Mouse (Mus musculus) mesoderm, embryonic 11.5 days (tissue): ENCODE measurements at regions not wholly inside any gene's neighbourhood (a gene's known extent, or its start where the extent isn't known, plus 50 kb on each side); places are given as distances from the start of the nearest gene placed in this dataset.

Source experiments
- DNase-seq: peaks from one replicate; pipeline ENCODE4 v3.0.0-alpha.2; 2012; ENCODE audit warnings: low read depth, low spot score

DNA sequence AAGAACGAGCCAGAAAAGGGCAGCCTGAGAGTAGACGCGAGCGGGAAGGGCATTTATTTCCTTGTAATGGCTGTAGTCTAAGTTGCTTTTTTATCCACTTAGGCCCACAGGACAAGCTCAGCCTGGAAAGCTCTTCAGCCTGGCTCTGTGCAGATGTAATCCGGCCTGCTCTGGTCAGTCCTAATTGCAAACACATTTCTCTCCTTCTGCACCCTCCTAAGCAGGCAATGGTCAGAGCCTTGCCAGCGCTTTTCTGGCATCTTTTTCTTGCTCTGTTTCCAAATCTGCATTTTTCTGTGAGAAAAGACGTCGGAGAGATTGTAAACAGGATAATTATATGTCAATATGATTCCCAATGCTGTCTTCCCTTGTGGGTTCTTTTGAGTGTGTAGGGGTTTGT, 224.3 kb upstream of the Tank start:
- peak; percentile 30 for DNase-seq

DNA sequence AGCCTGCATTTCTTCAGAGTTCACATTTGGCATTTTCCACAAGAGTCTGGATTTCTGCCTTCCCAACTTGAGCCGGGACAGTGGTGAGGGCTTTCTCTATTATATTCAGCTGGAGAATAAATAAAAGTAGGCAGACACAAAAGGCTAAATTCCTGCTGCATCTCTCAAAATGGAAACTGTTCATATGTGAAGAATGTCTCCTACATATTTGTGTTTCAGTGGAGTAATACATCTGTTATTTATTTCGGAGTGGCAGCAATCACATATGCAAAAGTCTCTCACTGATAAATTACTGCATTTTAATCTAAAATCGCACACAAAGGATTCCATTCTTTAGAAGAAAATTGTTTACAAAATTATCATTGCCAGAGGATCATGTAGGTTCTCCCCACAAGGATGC, 230.9 kb upstream of the Tank start:
- no peak for DNase-seq

GRCm38 (mm10) chr2:61346012-61346760, 232.2 kb upstream of the Tank start:
- no peak for DNase-seq

GRCm38 (mm10) chr2:61345311-61345710, 233.1 kb upstream of the Tank start:
- no peak for DNase-seq

GRCm38 (mm10) chr2:61344556-61345131, 233.7 kb upstream of the Tank start:
- no peak for DNase-seq

DNA sequence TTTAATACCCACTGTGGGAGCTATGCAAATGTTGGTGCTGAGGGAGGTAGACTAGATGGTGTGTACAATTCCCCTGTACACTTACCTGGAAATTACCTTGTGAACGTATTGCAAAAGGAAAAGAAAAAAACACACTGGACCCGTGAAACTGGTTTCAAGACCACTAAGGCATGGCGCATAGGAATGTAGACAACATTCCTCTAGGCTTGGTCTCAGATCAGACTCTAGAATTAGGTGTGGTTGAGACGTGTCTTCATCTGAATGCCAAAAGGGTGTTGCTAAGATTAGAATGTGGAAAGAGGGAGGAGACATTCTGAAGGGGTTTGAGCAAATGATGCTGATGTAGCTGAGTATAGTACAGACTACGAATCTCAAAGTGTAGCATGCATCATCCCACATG, 237.1 kb upstream of the Tank start:
- DNase-seq: no peak

DNA sequence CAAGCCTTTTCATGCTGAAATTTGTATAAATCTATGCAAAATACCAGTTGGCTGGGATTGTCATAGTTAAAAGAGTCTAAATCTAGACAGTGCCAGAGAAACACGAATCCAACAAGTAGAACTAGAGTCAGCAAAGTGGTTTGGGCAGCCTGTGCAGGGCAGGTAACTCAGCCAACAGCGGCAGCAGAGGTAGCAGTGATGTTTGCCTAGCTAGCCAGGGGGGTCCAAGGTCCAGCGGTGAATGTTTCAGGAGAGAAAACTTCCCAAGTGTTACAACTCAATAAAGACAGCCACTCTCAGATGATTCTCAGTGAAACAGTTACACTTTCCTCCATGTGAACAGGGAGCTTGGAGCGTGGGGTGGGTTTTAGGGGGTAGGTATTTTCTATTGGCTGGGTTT, 259.2 kb upstream of the Tank start:
- no peak for DNase-seq

- DNase-seq: no peak
Measured at GRCm38 (mm10) chr2:61310405-61310804, 268.0 kb upstream of the Tank start.

GRCm38 (mm10) chr2:61309219-61309618, 269.2 kb upstream of the Tank start:
- DNase-seq: no peak

DNA sequence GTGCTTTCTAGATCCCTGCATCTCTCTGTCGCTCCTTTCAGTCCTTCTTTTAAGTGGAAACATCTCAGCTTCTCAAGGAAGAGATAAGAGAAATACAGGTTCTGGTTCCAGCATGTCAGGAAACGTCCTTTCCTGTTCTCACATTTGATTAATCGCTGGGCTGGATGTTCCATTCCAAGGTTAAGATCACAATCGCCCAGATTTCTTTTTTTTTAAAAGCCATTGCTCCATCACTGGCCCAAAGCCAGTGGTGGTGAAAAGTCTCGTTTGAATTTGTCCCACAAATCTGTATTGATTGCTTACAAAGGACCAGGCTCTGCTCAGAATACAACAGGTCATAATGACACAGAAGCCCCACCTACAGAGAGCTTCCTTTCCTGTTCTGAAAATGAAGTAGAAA, 281.2 kb upstream of the Tank start:
- DNase-seq: no peak

DNA sequence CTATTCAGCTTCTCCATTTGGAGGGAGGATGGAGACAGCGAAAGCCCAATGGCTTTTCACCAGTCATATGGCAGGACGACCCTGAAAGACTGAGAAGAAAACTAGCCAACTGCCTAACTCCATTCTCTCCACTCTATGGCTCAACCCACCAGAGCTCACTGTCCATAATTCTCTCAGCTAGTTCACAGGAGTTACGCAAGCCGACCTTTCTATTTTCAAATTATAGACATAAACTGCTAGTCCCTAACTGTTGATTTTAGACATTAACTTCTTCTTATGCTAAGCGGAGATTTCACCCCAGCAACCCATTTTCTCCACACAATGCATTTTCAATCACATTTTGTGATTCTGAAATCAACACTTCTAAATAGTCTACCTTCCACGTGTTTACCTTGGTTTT, 281.8 kb upstream of the Tank start:
- DNase-seq: no peak

DNA sequence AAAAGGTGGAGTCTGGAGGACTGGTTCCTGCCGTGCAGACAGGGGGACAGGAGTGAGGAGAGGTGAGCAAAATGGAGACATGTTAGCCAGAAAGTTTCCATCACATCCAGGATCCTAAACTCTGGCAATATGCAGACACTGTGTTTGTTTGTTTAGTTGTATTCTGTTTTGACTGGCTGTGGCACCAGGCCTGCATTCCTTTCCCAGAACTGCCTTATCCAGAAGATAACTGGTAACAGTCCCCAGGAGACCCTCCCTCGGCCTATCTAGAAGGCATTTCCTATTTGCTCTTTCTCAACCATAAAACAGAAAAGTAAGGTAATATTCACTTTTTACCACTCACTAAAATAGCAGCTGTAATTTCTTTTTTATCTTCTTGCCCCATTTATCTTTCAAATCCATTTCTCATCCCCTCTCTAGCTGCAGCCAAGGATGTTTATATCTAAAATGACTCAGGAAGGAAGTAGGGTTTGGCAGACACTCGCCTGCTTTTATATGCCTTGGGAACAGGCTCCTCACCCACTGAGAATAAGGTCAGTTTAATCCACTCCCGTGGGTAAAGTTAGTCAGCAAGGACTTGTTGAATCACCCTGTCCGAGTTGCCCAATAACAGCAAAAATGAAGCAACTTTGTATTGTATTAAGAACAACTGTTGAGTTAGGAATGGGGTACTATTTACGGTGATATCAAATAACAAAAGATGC, 283.0 kb upstream of the Tank start:
- no peak for DNase-seq

GRCm38 (mm10) chr2:61288246-61288645, 290.1 kb upstream of the Tank start:
- no peak for DNase-seq

GRCm38 (mm10) chr2:61284706-61285105, 293.7 kb upstream of the Tank start:
- no peak for DNase-seq

- DNase-seq: peak; percentile 25
Measured at GRCm38 (mm10) chr2:61283829-61284601, 294.4 kb upstream of the Tank start.

GRCm38 (mm10) chr2:61272721-61273120, 305.7 kb upstream of the Tank start:
- DNase-seq: no peak

GRCm38 (mm10) chr2:61267706-61268105, 304.7 kb upstream of the Rbms1 start:
- DNase-seq: no peak

DNA sequence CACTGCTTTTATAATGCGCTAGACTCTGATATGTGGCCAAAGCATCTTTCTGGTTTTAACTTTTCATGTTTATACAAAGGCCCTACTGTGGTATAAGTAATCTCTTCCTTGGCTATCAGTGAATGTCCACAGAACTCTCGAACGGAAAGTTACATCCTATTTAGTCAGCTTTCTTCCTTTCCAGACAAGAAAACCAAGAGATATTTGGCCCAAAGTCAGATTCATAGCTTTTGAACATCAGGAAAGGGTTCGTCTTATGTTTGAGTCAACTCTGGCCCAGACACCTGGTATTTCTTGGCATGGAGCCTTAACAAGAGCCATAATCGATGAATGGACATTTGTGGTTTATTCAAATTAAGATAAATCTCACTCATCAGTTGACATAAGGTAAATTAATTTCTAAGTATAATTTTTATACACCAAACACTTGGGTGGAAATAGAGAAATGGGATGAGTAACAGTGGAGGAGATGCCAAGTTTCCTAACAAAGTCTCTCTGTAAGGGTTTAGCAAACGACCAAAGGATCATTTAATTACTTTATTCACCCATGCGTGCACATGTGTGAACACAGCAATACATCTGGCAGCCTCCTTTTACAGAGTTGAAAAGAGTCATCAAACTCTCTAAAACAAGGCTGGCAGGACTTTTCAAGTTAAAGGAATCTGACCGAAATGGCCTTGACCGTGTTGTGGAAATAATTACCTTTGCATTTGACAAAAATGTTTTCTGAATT, 287.2 kb upstream of the Rbms1 start:
- no peak for DNase-seq

DNA sequence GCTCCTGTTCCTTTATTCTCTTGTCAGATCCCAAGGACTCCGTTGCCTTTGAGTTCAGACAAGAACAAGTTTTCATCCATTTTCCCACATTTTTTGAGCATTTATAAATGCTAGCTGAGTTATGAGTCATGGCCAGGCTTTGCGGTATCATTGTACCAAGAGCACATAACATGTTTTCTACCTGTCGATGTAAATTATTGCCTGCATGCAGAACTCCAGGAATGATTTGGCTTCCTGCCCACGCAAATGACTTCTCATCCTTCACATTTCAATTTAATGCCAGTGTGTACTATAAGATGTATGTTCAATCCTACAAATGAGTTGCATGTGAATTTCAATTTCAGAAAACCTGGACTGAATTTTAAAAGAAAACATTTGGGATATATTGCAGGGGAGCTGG, 285.0 kb upstream of the Rbms1 start:
- DNase-seq: peak; percentile 39

DNA sequence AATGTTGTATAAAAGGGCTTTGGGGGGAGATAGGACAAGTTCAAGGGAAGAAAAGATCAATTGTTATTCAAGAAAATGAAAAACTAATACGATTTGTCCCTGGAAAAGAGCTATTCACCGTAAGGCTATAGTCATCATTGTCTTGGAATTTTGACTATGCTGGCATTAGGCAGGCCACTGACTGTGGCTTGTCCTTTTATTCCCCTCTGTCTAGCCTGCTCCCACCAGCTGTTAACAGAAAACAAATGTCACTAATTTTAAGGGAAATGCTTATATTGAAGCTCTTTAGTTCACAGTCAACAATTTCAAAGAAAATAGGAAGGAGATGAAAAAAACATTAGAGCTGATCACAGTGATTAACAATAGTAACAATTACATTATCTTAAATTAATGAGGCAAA, 284.3 kb upstream of the Rbms1 start:
- no peak for DNase-seq

GRCm38 (mm10) chr2:61246691-61247258, 283.8 kb upstream of the Rbms1 start:
- peak; percentile 46 for DNase-seq
